Mouse (Mus musculus) monocyte, adult 5-6 weeks (primary cell): Measurements from ENCODE around the gene Gnb1l. TPM values are rescaled to one million over a fixed set of nuclear protein-coding genes. Genes with fewer than 3 reads are reported as not detected.

Experiments
- ATAC-seq: fragments of 153-309, 156-312 bp; replicated peaks from 2 replicates; pipeline ENCODE4 v1.8.0; 2017; ENCODE audit warnings: mild to moderate bottlenecking; ENCODE audit not compliant: low TSS enrichment, insufficient number of reproducible peaks, severe bottlenecking, poor library complexity, low FRiP score
- total RNA-seq: library from RNA; stranded (forward); fragments of 200-1000, 200-491, 200-594 nt; gene quantifications from 3 replicates; pipeline ENCODE4 v1.2.3, GENCODE M21; 2017

The Gnb1l gene
- total RNA-seq = 0.85 to 1.4 TPM (median 1.2 TPM) in 3 replicates

DNA sequence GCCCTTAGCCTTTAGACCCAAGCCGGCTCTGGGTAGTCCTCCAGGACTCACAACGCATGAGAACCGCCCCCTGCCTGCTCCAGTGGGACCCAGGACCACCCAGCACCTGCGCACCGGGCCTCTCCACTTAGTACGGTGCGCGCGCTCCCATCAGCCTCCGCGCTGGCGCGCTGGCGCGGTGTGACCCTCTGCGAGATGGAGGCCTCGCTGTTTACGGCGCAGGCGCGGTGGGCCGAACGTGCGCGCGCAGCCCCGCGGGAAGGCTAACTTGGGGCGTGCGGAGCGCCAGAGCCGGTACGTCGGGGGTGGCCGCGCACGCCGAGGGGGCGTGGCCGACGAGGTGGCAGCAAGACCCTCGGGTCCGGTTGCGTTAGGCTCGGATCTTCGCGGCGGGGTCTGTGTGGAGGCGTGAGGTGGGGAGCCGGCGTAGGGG, at the start of gene Gnb1l, which contains the start of gene Rtl10:
Gene Gnb1l (plus strand): TSS at position 156 of the 433 bp plus-strand sequence.
Gene Rtl10 (plus strand): TSS at position 344 of the 433 bp plus-strand sequence.
- ATAC-seq = peak; percentile 64

DNA sequence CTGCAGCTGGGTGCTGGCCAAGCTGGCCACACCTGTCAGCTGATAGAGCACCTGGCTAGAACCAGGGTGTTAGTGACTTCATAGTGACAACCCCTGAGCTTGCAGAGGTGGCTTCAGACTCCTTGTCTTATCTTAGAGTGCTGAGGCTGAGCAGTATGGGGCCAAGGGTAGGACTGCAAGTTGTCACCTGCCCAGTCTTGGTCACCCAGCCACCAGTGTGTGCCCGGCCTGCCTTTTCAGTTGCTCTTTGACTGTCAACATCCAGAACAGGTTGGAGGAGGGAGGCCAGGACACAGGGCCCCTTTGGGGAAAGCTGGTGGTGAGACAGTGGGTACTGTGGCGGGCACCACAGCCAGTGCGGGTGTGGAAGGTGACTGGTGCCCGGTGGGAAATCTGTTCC, 49.5 kb upstream of the Gnb1l start:
- no peak for ATAC-seq

DNA sequence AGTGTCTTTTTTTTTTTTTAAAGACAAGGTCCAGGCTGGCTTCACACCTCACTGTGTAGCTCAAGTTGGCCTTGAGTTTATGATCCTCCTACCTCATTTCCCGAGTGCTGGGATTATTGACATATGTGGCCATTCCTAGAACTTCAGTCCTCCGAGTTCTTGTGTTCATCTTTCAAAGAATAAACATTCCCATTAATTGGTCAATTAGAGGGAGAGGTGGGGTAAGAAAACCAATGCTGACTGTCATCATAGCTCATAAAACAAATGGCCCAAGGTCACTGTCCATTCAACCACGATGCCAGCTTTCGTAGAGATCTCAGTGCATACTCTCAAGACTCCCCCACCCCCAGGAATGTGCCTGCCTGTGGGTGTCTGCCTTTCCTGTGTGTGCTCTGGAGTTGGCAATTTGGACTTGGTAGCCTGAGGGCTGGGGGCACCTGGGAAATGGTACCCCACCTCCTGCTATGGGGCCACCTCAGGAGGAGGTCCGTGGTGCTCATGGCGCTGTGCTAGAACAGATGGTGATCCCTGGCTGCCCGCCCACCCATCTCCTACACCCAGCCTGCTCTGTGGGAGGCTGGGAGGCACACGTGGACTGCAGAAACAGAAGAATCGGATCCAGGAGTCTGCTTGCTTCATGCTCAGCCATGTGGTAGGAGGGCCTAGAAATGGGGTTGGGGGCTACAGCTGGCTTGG, 46.9 kb upstream of the Gnb1l start:
- no peak for ATAC-seq

DNA sequence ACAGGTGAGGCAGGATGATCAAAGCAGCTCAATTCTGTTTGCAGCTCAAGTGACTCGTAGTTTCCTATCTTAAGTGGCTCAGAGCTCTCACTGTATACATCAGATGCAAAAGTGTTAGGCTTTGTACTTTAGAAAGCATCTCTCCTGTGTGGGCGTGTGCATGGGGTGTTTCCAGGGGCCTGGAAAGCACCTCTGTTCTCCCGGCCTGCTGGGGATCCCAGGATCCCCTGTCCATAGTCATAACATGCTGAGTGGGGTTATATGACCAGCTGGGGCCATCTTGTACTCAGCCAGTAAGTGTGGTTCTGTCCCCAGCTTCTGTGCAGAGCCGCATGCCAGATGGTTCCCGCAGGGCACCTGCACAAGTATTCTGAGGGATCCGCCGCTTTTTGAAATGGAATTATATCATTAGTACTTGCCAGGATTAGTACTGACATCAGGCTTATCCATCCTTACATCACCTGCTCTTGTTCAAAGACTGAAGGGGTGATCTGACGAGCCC, 46.1 kb upstream of the Gnb1l start:
- ATAC-seq = no peak

DNA sequence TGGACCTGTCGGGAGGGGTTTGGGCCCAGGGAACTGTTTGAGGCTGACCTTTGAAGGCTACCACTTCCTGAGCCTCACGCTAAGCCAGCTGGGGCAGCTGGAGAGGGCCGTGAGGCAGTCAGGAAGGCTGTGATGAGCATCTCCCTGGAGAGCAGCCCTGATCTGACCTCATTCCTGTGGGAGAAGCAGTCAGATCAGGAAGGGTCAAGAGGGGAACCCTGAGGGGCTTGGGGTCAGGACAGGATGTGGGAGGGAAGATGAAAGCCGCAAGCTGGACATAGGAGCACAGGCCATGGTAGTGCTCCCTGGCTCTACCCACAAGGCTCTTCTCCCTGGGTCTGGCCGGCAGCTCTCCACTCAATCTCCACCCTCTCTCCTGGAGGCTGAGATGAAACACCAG, 44.7 kb upstream of the Gnb1l start:
- no peak for ATAC-seq

DNA sequence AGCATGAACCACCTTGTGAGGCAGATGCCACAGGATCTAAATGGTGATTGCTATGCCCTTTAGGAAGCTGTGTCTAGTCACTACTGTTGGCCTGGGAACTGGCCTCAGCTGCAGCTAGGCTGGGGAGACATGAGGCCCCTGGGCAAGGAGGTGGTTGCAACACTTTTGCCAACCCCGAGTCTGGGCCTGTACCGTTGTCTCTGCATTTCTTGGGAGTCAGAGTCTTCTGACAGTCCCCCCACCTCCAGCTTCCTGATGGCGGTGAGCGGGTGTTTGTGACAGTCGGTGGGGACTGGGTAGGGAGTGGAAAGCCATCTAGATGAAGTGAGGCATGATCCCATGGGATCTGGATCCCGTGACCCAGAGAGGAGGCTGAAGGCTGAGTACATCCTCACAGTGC, 43.1 kb upstream of the Gnb1l start:
- ATAC-seq = no peak

DNA sequence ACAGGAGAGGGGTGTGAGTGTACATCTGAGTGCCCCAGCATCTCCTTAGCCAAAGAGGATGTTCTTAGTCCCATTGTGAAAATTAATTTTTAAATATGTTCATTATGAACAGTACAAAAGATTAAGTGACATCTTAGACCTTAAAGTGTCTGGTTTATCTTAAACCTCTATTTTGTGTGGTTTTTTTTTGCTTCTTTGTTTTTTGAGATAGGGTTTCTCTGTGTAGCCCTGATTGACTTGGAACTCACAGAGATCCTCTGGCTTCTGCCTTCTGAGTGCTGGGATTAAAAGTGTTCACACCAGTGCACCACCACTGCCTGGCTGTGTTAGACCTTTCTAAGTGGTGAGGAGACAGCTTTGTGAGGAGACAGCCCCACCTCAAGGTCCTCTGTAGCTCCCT, 39.9 kb upstream of the Gnb1l start:
- ATAC-seq = no peak

DNA sequence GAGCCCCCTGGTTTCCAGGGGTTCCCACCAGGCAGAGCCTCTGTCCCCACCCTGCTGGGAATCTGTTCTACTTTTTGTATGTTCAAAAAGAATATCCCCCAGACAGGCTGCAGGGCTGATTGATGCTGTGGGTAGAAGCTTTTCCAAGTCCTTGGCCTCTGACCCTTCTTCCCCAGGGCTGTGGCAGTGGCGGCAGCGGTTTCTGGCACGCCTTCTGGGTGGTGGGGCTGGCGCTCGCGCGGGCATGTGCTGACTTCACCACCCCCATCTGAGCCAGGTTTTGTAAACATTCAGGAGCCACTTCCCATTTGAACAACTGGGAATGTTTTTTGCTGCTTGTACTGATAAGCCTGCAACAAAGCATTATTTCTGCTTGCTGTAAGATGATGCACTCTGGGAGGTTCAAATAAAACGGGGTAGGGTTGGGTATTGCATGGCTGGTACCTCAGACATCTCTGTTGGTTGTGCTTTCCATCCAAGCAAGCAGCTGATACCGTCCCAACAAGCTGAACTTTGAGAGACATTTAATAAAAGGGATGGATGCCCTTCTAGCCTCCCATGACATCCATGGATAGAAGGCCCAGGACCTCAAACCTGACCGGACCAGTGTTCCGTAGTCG, 39.1 kb upstream of the Gnb1l start:
- ATAC-seq = no peak

DNA sequence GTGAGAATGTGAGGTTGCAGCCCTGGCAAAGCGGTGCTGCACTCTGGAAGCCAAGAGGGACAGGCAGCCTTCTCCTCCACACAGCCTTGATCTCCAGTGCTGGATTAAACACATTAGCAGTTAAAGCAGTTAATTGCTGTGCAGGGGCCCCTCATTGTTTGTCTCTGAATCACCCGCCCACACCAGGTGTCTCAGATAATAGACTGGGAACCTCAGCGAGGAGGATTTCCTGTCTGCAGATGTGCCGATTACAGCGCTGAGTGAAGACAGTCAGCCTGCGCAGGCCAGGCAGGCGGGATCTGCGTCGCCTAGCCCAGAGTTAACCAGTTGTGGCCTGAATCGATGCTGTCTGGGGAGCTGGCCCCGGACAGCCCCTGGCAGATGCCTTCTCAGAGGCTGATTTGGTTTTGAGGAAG, 38.5 kb upstream of the Gnb1l start:
- no peak for ATAC-seq

DNA sequence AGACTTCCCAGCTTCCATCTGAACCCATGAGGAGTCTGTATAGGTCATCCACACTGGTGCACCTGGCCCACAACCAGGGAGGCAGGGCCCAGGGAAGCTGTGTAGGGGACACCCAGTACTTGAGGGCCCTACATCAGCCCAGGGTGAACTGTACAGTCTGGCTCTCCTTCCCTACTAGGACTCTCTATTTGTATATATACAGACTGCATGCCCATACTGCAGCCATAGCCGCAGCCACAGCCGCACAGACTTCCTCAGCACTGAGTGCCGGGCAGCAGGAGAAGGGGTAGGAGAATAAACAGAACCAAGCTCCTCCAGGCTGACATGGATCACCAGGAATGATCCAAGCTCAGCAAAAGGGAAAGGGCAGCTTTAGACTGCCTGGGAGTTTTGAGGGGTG, 37.7 kb upstream of the Gnb1l start:
- no peak for ATAC-seq

DNA sequence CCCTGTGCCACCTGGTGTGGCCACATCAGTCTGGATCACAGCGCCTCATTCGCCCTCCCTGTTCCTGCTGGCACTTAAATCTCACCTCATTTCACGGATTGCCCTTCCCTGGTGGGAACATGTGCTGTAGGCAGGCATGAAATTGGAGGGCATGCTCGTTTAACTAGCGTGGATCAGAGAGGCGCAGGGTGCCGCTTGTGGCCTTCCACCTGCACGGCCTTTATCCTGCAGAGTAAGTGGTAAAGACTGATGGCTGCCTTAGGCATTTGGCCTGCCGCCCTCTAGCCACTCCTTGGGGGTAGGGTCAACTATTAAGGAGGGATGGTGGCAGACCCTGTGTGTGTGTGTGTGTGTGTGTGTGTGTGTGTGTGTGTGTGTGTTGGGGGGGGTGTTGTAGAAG, 36.5 kb upstream of the Gnb1l start:
- no peak for ATAC-seq

DNA sequence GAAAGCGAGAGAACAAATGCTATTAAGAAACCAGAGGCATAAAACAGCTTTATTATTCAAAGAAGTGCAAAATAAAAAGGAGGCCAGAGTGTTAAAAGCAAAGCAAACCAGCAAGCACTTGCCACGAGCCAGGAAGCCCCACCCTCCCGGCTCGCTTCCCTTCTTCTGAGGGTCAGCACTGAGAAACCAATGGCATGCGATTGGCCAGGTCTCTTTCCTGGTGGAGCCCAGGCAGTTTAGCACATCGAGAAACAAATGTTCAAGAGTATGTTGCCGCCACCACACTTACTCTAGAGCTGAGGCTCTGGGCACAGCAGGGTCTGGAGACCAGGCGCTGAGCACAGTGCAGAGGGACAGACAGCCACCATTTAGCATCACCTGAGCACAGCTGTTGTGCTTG, 35.9 kb upstream of the Gnb1l start:
- ATAC-seq = no peak

DNA sequence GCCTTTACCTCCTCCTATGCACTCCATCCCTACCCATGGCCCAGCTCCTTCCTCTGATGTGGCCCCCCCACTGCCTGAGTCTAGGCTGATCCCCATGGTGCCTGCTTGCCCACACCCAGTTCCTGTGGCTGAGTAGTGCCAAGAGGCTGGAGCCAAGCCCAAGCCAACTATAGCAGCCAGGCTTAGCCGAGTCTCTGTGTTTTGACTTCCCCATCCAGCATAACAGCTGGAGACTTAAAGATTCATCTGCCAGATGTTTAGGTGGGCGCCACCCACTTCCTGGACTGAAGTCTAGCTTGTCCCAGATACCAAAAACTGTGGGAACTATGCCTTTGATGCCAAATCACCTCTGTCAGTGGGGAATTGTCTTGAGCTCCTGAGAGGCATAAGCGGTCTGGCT, 34.2 kb upstream of the Gnb1l start:
- no peak for ATAC-seq

DNA sequence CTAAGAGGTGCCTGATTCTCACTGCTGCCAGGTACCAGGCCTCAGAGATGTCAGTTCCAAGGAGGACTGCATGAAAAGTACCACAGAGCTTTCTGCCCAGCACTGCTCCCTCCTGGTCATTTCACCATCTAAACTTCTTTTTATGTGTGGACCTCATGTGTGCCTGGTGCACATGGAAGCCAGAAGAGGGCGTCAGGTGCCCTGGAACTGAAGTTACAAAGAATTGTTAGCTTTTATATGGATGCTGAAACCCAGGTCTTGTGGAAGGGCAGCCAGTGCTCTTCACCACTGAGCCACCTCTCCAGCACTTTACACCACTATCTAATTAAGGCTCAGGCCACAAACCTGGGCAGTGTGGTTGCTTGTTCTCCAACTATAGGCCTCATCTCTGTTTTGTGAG, 27.7 kb upstream of the Gnb1l start:
- no peak for ATAC-seq

DNA sequence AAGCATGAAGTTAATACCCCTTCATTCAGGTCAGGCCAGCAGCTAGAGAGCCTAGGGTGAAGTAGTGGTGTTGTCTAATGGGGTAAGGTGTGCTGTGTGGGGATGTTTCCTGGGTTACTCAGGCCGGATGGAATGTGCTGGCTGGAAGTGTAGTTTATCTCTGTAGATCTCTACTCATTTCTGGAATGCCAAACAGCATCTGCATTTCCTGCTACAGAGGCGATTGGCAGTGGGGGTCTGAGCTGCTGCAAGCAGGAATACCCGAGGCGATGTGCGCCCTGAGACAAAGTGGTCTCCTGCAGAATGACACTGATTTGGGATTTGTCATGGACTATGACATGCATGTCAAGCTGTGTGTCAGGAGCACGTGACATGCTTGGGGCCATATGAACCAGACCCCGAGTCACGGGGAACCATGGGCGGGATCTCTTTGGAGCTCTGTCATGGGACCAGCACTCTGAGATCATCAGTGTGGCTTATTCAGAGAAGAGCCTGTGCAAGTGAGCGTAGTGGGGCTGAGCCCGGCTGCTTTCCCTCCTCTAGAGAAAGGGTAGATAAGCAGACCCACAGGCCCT, 27.0 kb upstream of the Gnb1l start:
- no peak for ATAC-seq

DNA sequence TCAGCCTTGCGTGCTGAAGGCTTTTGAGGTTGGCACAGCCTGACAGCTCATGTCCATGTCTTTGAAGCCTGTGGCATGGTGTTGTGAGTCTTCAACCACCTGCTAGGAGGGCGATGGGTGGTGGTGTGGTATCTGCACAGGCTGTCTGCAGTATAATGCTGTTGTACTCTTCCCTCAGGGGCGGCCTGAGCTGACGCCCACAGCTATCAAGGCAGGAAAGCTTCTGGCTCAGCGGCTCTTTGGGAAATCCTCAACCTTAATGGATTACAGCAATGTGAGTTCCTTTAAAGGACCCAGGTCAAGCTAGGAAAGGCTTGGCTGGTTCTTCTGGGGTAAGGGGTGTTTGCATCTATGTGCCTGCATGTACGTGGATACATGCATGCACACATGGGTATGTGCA, 26.5 kb upstream of the Gnb1l start:
- no peak for ATAC-seq

DNA sequence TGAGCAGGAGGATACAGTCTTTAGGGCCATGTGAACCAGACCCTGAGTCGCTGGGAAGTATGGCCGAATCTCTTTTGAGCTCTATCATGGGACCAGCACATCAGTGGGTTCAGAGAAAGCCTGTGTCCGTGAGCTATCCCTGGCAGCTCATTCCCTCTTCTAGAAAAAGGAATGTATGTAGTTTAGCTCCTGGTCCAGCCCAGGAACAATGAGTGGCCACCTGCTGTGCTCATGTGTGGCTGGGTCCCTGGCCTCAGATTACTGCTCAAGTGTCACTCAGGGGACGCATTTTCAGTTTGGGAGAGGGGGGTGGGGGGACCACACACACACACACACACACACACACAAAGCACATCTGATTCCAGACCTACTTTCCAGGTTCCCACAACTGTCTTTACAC, 26.1 kb upstream of the Gnb1l start:
- no peak for ATAC-seq

DNA sequence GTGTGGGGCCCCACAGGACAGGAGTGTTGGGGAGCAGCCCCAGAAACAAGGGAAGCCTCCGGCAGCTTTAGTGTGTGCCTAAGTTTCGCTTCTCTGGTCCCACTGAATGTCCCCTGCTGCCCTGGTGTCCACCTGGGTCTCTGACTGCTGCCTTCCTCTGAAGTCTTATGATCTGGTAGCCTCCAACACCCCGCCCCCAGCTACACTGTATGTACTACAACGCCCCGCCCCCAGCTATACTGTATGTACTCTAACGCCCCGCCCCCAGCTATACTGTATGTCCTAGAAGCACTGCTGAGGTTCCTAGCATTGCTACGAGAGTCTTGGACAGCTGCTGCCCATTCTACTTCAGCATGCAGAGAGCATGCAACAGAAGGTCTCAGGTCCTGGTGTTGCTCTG, 25.5 kb upstream of the Gnb1l start:
- no peak for ATAC-seq

DNA sequence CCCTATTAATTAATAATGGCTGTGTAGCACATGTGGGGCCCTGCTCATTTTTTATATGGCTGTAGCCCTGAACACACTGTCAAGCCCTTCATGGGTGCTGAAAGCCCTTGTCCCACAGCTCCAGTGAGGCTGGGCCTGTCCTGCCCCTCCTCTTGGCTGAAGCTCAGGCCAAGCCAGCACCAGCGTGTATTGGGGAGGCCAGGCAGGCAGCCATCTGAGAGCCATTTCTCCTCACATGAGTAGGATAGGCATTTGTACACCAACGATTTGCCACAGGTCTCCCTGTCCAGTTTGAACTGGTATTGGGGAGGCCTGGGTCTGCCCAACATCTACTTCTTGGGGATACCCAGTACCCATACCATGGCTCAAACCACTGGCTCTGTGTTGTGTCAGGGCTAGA, 24.5 kb upstream of the Gnb1l start:
- ATAC-seq = no peak

DNA sequence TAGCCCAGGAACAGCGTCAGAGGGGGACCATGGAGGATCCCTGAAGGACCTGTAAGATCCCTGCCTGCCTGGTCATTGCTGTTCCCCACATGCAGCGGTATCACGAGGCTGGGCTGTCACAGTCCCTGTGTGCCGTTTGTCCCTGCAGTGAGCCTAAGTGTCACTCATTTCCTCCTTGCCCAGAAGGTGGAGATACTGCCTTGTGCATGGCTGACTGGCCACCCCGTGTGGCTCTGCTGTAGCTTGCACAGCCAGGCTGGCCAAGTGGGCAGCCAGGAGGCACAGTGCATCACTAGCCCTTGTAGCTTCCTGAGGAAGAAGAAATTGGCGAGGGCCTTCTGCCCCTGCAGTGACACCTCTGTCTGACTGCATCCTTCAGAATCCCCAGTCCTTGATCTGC, 20.5 kb upstream of the Gnb1l start:
- ATAC-seq = no peak
